Mouse (Mus musculus): ENCODE measurements around the gene Tmem151a.

Tmem151a gene

GRCm38 (mm10) chr19:5067040-5067799 is 18.1 kb downstream of the Tmem151a start:
- DNase-seq (ENCODE audit: low spot score), result no peak

GRCm38 (mm10) chr19:5065104-5065503 is 20.2 kb downstream of the Tmem151a start:
- DNase-seq (ENCODE audit: low spot score), result no peak

- no peak for DNase-seq (ENCODE audit: low spot score)
Measured at GRCm38 (mm10) chr19:5062446-5062845, 22.9 kb downstream of the Tmem151a start.

- no peak for DNase-seq (ENCODE audit: low spot score)
Measured at GRCm38 (mm10) chr19:5062041-5062440, 23.3 kb downstream of the Tmem151a start.

GRCm38 (mm10) chr19:5060365-5061330 is 24.7 kb downstream of the Tmem151a start:
- DNase-seq (ENCODE audit: low spot score), result no peak

- no peak for DNase-seq (ENCODE audit: low spot score)
Measured at GRCm38 (mm10) chr19:5058801-5059771, 26.2 kb downstream of the Tmem151a start.

- no peak for DNase-seq (ENCODE audit: low spot score)
Measured at GRCm38 (mm10) chr19:5057876-5058775, 27.2 kb downstream of the Tmem151a start.

GRCm38 (mm10) chr19:5056251-5056650 is 29.1 kb downstream of the Tmem151a start:
- DNase-seq (ENCODE audit: low spot score), result no peak

GRCm38 (mm10) chr19:5053909-5054308 is 31.4 kb downstream of the Tmem151a start:
- DNase-seq (ENCODE audit: low spot score), result no peak

- no peak for DNase-seq (ENCODE audit: low spot score)
Measured at GRCm38 (mm10) chr19:5052853-5053252, 32.5 kb downstream of the Tmem151a start.

- no peak for DNase-seq (ENCODE audit: low spot score)
Measured at GRCm38 (mm10) chr19:5052166-5052822, 33.0 kb downstream of the Tmem151a start.

GRCm38 (mm10) chr19:5051515-5051914 is 33.8 kb downstream of the Tmem151a start:
- DNase-seq (ENCODE audit: low spot score), result no peak

GRCm38 (mm10) chr19:5051031-5051430 is 34.3 kb downstream of the Tmem151a start:
- DNase-seq (ENCODE audit: low spot score), result no peak

GRCm38 (mm10) chr19:5050047-5050905 is 35.1 kb downstream of the Tmem151a start, which contains the start of gene Rin1:
TSS of gene Rin1 (plus strand) at chr19:5050481.
- no peak for DNase-seq (ENCODE audit: low spot score)

- no peak for DNase-seq (ENCODE audit: low spot score)
Measured at GRCm38 (mm10) chr19:5049325-5049724, 36.0 kb downstream of the Tmem151a start.

GRCm38 (mm10) chr19:5048138-5049056 is 36.9 kb downstream of the Tmem151a start:
- DNase-seq (ENCODE audit: low spot score), result no peak

GRCm38 (mm10) chr19:5045531-5045930 is 39.8 kb downstream of the Tmem151a start:
- DNase-seq (ENCODE audit: low spot score), result no peak

- no peak for DNase-seq (ENCODE audit: low spot score)
Measured at GRCm38 (mm10) chr19:5041588-5041987, 43.7 kb downstream of the Tmem151a start.

Measured in testis, postnatal 14 days (tissue).